Mouse (Mus musculus) G1E (cell line): ENCODE results near the gene Pgap1.

Experiments used
- CTCF ChIP-seq: IDR thresholded peaks from 2 replicates; pipeline ENCODE4 v1.5.1; 2012; ENCODE audit warnings: low read depth, low read length, inconsistent platforms, mixed read lengths
- GATA1 ChIP-seq: IDR thresholded peaks from 2 replicates; pipeline ENCODE4 v1.6.1; 2012; ENCODE audit warnings: borderline replicate concordance, low read length, inconsistent platforms, mixed read lengths
- TAL1 ChIP-seq: conservative IDR thresholded peaks from 2 replicates; pipeline ENCODE4 v1.6.1; 2012; ENCODE audit warnings: low read depth, low read length, inconsistent platforms, mixed read lengths

DNA sequence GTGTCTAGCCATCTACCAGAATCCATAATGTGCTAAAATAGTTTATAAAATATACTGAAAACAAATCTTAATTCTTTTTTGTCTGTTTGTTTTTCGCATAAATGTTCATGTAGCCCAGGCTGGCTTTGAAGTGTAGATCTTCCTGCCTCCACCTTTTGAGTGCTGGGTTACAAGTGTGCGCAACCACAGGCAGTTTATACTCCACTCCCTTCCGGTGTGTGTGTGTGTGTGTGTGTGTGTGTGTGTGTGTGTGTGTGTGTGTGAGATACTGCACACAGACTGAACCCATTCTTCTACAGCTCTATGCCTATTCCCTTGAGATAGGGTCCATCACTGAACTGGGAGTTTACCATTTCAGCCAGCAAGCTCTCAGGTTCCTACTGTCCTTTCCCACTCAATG lies 64.0 kb downstream of the Pgap1 start:
- TF ChIP-seq TAL1 (no peak), CTCF (no peak), GATA1 (no peak)
